Mouse (Mus musculus): Measurements from ENCODE around the gene C9orf72.

DNA sequence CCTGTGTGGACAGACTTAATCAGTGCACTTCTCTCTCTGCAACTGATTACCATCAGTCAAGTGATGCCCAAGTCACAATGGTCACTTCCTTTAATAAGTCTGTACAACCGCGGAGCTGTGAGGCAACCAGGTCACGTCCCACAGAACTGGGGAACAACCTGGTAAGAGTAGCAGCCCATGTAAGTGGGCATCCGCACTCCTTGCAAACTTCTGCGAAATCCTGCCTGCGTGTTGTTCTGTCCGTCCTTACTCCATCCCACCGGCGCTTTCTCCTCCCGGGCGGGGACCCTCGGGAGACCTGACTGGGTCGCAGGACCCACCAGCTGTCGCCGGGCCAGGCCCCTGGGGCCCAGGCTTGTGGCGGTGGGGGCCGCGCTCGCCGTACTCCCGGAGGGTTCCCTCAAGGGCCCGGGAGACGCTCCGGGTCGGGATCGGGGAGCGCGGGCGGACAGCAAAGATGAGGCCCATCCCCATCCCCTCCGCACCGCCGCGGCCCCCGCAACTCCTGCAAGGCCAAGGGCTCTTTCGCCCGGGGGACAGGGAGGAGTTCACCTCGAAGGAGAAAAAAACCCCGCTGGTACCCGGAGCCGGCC is 738 bp downstream of the C9orf72 start:
- TF ChIP-seq CTCF (IDR thresholded peaks at IDR 0.05; ENCODE audit: control insufficient read depth, insufficient read depth, low read length) (no peak), POLR2A (IDR thresholded peaks at IDR 0.05; ENCODE audit: borderline replicate concordance, control insufficient read depth, low read depth, low read length) (no peak)
